Mouse (Mus musculus): ENCODE measurements around the gene Snrnp25. TPM values are rescaled to one million over a fixed set of nuclear protein-coding genes. Genes with fewer than 3 reads are reported as not detected.

Snrnp25 gene
- total and polyA plus RNA-seq, 3 experiments = 130 to 158 TPM; not detected in 1

GRCm38 (mm10) chr11:32190119-32190518 is 15.1 kb upstream of the Snrnp25 start:
- Histone ChIP-seq H3K9ac (ENCODE audit: control insufficient read depth, low read depth, low read length, poor library complexity, severe bottlenecking) (no peak overlapping the region), H3K4me1 (ENCODE audit: control insufficient read depth in 1 of 2, insufficient read depth in 2 of 2, low read length in 2 of 2) (peaks cover 0 to 2% of the 10 kb centered on the region in 2 experiments; a peak in 1 of 4 replicates), H3K9me3 (replicated peaks; ENCODE audit: insufficient read depth, low read length) (no peaks in the 10 kb centered on the region), H3K79me2 (ENCODE audit: control insufficient read depth, insufficient read depth, low read length, poor library complexity) (no peaks in the 10 kb centered on the region), H3K27ac (ENCODE audit: control insufficient read depth, low read depth, low read length) (no peak overlapping the region), H3K27me3 (ENCODE audit: control insufficient read depth in 1 of 2, insufficient read depth in 2 of 2, low read length in 2 of 2) (no peaks in the 10 kb centered on the region), H3K36me3 (ENCODE audit: control insufficient read depth in 1 of 2, insufficient read depth in 2 of 2, low read length in 2 of 2) (peaks cover 0 to 2% of the 10 kb centered on the region in 2 experiments; a peak in 1 of 4 replicates), H3K4me3 (ENCODE audit: control insufficient read depth in 1 of 2, insufficient read depth in 1 of 2, low read depth in 2 of 2, low read length in 2 of 2) (no peak overlapping the region)
- DNase-seq (ENCODE audit: low read depth, low spot score) = no peak
- TF ChIP-seq USF1 (IDR thresholded peaks at IDR 0.05; ENCODE audit: low read depth, low read length) (no peak), MXI1 (IDR thresholded peaks at IDR 0.05; ENCODE audit: low read depth, low read length) (no peak), GATA1 (IDR thresholded peaks at IDR 0.05; ENCODE audit: low read depth, low read length) (no peak), POLR2AphosphoS5 (IDR thresholded peaks at IDR 0.05; ENCODE audit: borderline replicate concordance, low read depth, low read length) (no peak), TAL1 (IDR thresholded peaks at IDR 0.05; ENCODE audit: low read length) (no peak), NRF1 (IDR thresholded peaks at IDR 0.05; ENCODE audit: insufficient read depth, low read depth, low read length, poor library complexity, severe bottlenecking) (no peak), SIN3A (IDR thresholded peaks at IDR 0.05; ENCODE audit: low read length) (no peak), MEF2A (IDR thresholded peaks at IDR 0.05; ENCODE audit: extremely low read depth, insufficient replicate concordance, low read depth, low read length, poor library complexity, severe bottlenecking) (no peak)

GRCm38 (mm10) chr11:32190603-32191110 is 14.6 kb upstream of the Snrnp25 start:
- Histone ChIP-seq H3K9me3 (replicated peaks; ENCODE audit: insufficient read depth, low read length) (no peaks in the 10 kb centered on the region), H3K79me2 (ENCODE audit: control insufficient read depth, insufficient read depth, low read length, poor library complexity) (peaks cover 2% of the 10 kb centered on the region; the same call in 1 of the 2 replicates), H3K4me1 (ENCODE audit: control insufficient read depth in 1 of 2, insufficient read depth in 2 of 2, low read length in 2 of 2) (peaks cover 4 to 7% of the 10 kb centered on the region in 2 experiments), H3K4me3 (ENCODE audit: control insufficient read depth in 1 of 2, insufficient read depth in 1 of 2, low read depth in 2 of 2, low read length in 2 of 2) (no peak overlapping the region), H3K36me3 (ENCODE audit: control insufficient read depth in 1 of 2, insufficient read depth in 2 of 2, low read length in 2 of 2) (peaks cover 2 to 4% of the 10 kb centered on the region in 2 experiments; a peak in 3 of 4 replicates), H3K27ac (ENCODE audit: control insufficient read depth, low read depth, low read length) (no peak overlapping the region), H3K27me3 (ENCODE audit: control insufficient read depth in 1 of 2, insufficient read depth in 2 of 2, low read length in 2 of 2) (no peaks in the 10 kb centered on the region), H3K9ac (ENCODE audit: control insufficient read depth, low read depth, low read length, poor library complexity, severe bottlenecking) (no peak overlapping the region)
- no peak for DNase-seq (ENCODE audit: low read depth, low spot score)
- no peak for TF ChIP-seq MAX (IDR thresholded peaks at IDR 0.05; ENCODE audit: low read length)
- no peak for TF ChIP-seq RCOR1 (IDR thresholded peaks at IDR 0.05; ENCODE audit: low read depth, low read length)
- TF ChIP-seq NELFE (IDR thresholded peaks at IDR 0.05; ENCODE audit: low read depth, low read length) = no peak
- TF ChIP-seq RAD21 (IDR thresholded peaks at IDR 0.05; ENCODE audit: low read depth, low read length) = no peak
- TF ChIP-seq ZC3H11A (IDR thresholded peaks at IDR 0.05; ENCODE audit: low read depth, low read length) = no peak
- no peak for TF ChIP-seq NRF1 (IDR thresholded peaks at IDR 0.05; ENCODE audit: insufficient read depth, low read depth, low read length, poor library complexity, severe bottlenecking)
- no peak for TF ChIP-seq SIN3A (IDR thresholded peaks at IDR 0.05; ENCODE audit: low read length)
- TF ChIP-seq POLR2AphosphoS2 (IDR thresholded peaks at IDR 0.05; ENCODE audit: low read length) = no peak
- no peak for TF ChIP-seq USF1 (IDR thresholded peaks at IDR 0.05; ENCODE audit: low read depth, low read length)
- TF ChIP-seq MXI1 (IDR thresholded peaks at IDR 0.05; ENCODE audit: low read depth, low read length) = no peak
- no peak for TF ChIP-seq HCFC1 (IDR thresholded peaks at IDR 0.05; ENCODE audit: low read depth, low read length)
- TF ChIP-seq CHD1 (IDR thresholded peaks at IDR 0.05; ENCODE audit: low read depth, low read length) = no peak
- TF ChIP-seq USF2 (IDR thresholded peaks at IDR 0.05; ENCODE audit: borderline replicate concordance in 1 of 2, insufficient read depth in 1 of 2, low read depth in 1 of 2, low read length in 2 of 2) = no peak
- TF ChIP-seq TAL1 (IDR thresholded peaks at IDR 0.05; ENCODE audit: low read length) = no peak
- TF ChIP-seq TCF12 (IDR thresholded peaks at IDR 0.05; ENCODE audit: low read depth, low read length) = no peak
- TF ChIP-seq MYB (IDR thresholded peaks at IDR 0.05; ENCODE audit: low read depth, low read length) = no peak
- TF ChIP-seq POLR2A (IDR thresholded peaks at IDR 0.05; ENCODE audit: control insufficient read depth in 1 of 2, insufficient read depth in 1 of 2, low read depth in 1 of 2, low read length in 2 of 2, poor library complexity in 1 of 2) = no peak
